Mouse (Mus musculus): ENCODE data around the gene Aurkaip1.
A peak's percentile ranks its signal among the peaks of the same experiment; 100 is the strongest.

Gene Aurkaip1

DNA sequence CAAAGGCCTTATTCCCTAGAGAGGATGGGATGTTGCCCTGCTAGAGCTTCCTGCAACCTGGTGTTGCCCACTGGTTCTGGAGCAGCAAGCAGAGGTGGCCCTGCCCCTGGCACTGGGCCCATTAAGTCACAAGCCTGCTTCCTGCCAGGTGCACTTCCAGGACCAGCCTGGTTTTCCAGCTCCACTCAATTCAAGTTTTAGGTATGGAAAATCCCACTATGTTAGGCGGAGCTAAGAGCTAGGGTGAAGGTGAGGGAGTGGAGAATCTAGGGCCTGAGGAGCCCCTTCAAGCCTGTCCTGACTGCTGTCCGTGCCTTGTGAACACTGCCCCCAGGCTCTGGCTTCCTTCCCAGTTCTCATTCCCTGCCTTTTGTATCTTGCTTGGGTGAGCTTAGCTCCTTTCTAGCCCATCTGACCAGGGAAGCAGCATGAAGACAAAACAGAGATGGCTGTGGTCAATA lies 20.9 kb downstream of the Aurkaip1 start:
- DNase-seq (ENCODE audit: low read depth, low spot score) = no peak

DNA sequence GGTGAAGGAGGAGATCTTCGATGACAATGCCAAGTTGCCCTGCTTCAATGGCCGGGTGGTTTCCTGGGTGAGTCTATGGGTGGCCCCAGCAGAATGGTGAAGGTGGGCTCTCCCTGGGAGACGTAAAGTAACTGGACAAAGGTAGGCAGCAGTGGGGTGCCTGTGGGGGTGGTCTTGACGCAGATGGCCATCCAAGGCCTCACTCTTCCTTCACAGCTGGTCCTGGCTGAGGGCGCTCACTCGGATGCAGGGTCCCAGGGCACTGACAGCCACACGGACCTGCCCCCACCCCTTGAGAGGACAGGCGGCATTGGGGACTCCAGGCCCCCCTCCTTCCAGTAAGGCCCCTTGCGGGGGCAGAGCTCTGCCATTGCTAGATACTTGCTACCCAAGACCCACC lies 22.3 kb downstream of the Aurkaip1 start:
- no peak for DNase-seq (ENCODE audit: low read depth, low spot score)

DNA sequence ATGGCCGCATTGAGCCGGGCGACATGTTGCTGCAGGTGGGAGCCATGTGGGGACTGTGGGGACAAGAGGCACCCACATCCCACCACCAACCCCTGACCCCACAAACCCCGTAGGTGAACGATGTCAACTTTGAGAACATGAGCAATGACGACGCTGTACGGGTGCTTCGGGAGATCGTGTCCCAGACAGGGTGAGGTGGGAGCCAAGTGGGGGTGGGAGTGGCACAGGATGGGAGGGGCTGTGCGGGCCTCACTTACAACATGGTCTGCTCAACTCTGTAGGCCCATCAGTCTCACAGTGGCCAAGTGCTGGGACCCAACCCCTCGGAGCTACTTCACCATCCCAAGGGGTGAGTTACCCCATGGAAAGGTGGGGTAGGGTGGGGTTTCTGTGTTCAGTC lies 23.9 kb downstream of the Aurkaip1 start:
- DNase-seq (ENCODE audit: low read depth, low spot score) = no peak

DNA sequence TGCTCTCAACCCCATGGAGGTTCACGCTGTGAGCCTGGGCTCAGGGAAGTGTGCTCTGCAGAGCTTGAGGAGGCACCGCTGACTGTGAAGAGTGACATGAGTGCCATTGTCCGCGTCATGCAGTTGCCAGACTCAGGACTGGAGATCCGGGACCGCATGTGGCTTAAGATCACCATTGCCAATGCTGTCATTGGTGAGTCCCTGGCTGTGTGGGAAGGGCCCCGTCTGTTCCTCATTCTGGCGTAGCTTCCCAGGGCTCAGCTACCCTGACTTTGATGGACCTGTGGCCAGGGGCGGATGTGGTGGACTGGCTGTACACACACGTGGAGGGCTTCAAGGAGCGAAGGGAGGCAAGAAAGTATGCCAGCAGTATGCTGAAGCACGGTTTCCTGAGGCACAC lies 25.0 kb downstream of the Aurkaip1 start:
- DNase-seq (ENCODE audit: low read depth, low spot score) = no peak

DNA sequence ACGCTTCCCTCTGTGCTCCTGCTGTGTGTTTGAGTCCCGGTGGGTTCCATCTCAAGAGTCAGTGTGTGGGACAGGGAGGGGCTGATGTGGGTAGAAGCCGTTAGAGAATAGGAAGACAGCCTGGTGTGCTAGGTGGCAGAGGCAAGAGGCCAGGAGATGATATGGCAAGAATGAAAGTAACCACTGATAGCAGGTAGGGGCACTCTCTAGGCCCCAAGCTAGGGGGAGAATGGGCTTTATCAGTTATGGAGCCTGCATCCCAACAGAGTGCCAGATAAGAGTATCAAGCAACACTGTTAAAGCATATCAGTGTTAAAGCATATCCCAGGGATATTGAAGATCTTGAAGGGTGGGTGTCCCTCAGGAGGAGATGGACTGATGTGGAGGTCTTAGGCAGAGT lies 25.8 kb downstream of the Aurkaip1 start:
- no peak for DNase-seq (ENCODE audit: low read depth, low spot score)

DNA sequence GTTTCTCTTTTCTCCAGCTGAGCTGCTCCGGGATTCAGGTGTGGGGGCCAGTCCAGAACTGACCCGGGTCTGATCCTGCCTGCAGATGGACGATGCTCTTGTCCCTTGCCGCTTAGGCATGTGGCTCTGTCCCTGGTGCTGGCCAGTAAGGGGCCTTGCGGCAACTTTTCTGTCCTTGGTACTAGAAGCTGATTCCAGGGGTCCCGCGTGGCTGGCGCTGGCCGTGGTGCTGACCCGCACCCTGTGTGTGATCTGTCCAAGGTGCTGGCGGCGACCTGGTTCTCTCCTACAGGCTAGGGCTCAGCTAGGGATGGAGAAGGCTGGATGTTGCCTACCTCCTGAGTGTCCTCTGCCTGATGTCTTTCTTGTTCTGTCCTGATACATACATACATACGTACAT lies 28.2 kb downstream of the Aurkaip1 start:
- peak; percentile 60 for DNase-seq (ENCODE audit: low read depth, low spot score)

DNA sequence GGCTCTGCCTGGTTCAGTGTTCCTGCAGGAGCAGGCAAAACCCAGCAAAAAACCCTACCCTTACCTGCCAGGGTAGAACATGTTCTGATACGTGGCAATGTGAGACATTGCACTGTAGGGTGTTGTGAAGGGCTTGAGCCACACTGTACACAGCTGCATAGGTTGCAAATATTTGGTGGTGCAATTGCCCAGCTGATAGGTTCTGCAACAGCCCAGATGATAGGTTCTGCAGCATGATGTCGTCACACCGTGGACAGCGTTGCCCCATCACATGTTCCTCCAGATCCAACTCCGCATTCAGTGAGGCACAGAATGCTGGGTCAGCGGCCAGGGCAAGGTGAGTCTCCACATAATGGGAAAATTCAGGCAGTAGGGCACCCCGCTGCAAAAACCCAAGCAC lies 30.7 kb downstream of the Aurkaip1 start:
- DNase-seq (ENCODE audit: low read depth, low spot score) = no peak

DNA sequence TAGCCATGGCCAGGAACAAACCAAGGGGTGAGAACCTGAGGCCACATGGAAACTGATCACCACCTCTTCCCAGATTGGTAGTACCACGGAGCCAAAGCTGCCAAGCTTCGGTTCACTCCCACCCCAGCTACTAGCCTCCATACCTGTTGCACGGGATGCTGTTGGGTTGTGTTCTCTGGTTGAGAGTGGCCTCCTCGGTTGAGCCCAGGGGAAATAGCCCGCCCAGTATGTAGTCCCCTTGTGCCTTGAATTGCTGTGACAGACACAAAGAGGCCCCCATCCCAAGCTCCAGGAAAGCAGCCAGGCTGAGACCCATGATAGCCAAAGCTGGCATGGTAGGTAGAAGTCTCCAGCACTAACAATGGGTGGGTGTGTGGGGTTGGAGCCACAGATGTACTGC lies 31.9 kb downstream of the Aurkaip1 start, which contains the start of gene Tas1r3:
Gene Tas1r3 (minus strand): TSS at position 362 of the 400 bp plus-strand sequence.
- DNase-seq (ENCODE audit: low read depth, low spot score) = no peak

DNA sequence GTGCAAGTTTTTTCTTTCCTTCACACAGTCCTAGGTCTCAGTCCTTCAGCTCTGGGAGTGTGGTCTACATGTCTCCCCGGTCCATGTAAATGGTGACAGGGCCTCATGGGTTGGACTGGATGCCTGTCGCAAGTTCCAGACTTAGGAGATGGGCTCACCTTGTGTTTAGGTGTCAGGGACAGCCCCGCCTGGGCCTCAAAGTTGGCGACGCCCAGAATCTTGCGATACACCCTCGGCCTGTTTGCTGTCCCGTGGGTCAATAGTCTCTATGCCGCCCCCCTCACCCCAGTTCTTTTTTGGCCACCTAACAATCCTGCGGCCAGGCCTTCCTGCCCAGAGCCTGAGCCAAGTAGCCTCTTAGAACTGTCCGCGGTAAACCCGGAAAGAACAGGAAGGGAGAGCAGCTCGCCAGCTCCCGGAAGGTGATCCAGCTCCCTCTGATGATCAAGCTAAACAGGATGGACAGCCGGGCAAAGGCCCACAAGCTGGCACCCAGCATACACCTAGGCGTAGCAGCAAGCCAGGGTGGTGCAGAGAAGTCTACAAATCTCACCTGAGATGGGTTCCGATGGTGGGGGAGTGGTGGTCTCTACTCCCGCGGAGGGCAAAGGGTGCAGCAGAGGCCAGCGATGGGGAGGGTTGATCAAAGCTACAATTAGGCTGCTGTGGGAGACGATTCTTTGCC lies 37.7 kb downstream of the Aurkaip1 start:
- DNase-seq (ENCODE audit: low read depth, low spot score) = no peak

DNA sequence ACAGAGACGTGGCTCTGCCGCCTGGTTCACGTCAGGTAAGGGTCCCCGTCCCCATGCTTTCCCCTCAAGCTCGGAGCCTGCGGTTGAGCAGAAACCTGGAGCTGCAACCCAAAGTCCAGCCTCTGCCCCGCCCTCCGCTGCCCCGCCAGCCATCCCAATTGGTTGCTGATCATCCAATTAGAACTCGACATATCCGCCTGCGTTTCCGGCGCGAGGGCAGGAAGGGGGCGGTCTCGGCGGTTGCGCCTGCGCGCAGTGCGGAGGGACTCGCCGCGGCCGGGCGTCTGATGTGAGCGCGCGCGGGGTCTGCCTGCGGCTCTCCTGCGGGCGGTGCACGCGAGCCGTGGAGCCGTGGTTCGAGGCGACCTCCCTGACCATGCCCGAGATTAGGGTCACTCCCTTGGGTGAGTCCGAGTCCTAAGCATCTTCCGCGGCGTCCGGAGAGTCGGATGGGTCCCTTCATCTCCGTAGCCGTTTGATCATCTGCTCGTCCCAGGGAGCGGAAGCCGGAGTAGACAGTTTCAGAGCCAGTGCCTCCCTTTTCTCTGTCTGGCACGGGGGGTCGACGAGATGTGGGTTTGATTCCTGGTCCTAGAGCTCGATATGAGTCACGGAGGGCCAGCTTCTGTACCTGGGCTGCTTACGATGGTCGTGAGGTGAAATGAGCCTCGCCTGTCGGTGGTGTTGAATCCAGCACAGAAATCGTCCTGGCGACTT lies 38.4 kb downstream of the Aurkaip1 start, which contains the start of the genes Cptp and Ints11:
Gene Cptp (minus strand): TSS at position 124 of the 717 bp plus-strand sequence.
Gene Ints11 (plus strand): TSS at position 230 of the 717 bp plus-strand sequence.
- DNase-seq (ENCODE audit: low read depth, low spot score) = peak; percentile 93

DNA sequence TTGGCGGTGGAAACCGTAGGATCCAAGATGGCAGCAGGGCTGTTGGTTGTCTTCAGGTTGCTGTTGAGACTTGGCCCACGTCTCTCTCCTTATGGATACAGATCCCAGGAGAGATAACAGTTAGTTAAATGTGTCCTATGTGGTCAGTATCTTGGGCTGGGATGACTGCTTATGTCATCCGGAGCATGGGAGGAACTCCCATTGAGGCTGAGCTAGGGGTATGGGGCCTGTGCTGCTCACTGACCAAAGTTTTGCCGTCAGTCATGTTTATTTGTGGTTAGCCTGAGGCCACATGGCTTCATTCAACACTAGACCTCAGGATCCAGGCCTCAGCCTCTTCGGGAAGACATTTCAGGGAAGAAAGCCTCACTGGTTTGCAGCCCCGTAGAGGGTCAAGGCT lies 40.3 kb downstream of the Aurkaip1 start:
- no peak for DNase-seq (ENCODE audit: low read depth, low spot score)
